8 mouse cellular contexts compared by ENCODE assay signal in genomic region chr9:70257289-70258101, GRCm38 (mm10). TPM values are rescaled to one million over a fixed set of nuclear protein-coding genes. Genes with fewer than 3 reads are reported as not detected.
DNase-seq lines count a peak whose midpoint lies in the region; ATAC-seq lines count a peak whose summit lies in the region.

No protein-coding gene starts in this region.

- no peaks in the 10 kb centered on the region for H3K9me3 ChIP-seq in midbrain, embryonic 14.5 days (ENCODE audit: control insufficient read depth, low read length)
- no peaks in the 10 kb centered on the region for H3K9me3 ChIP-seq in midbrain, embryonic 13.5 days
- no peaks in the 10 kb centered on the region for H3K9me3 ChIP-seq in neural tube, embryonic 12.5 days

- ATAC-seq in midbrain, embryonic 14.5 days (ENCODE audit: low FRiP score, low TSS enrichment) = no peak
- no peak for ATAC-seq in midbrain, embryonic 13.5 days
- peak; percentile 59 for ATAC-seq in common myeloid progenitor, adult 5-6 weeks (replicated peaks; ENCODE audit: low read depth, poor library complexity, severe bottlenecking)
- no peak; the same call in 1 of the 2 replicates for ATAC-seq in neural tube, embryonic 12.5 days (ENCODE audit: low FRiP score, low read depth)

- no peak overlapping the region for H3K4me3 ChIP-seq in midbrain, embryonic 14.5 days (replicated peaks; ENCODE audit: low read depth, low read length)
- no peak overlapping the region for H3K4me3 ChIP-seq in midbrain, embryonic 13.5 days (replicated peaks)
- H3K4me3 ChIP-seq in neural tube, embryonic 12.5 days = no peak overlapping the region

- no peak overlapping the region for H3K4me2 ChIP-seq in midbrain, embryonic 14.5 days (ENCODE audit: low read length)
- no peak overlapping the region for H3K4me2 ChIP-seq in midbrain, embryonic 13.5 days (replicated peaks)
- H3K4me2 ChIP-seq in neural tube, embryonic 12.5 days (replicated peaks) = peak overlapping the region; percentile 33

- H3K27me3 ChIP-seq in midbrain, embryonic 14.5 days (ENCODE audit: control insufficient read depth, insufficient read depth, low read length) = no peaks in the 10 kb centered on the region
- no peaks in the 10 kb centered on the region for H3K27me3 ChIP-seq in midbrain, embryonic 13.5 days
- no peaks in the 10 kb centered on the region for H3K27me3 ChIP-seq in neural tube, embryonic 12.5 days (replicated peaks)

- H3K27ac ChIP-seq in midbrain, embryonic 14.5 days (replicated peaks; ENCODE audit: low read depth, low read length) = no peak overlapping the region
- no peak overlapping the region for H3K27ac ChIP-seq in midbrain, embryonic 13.5 days
- H3K27ac ChIP-seq in neural tube, embryonic 12.5 days = no peak overlapping the region

- DNase-seq in midbrain, embryonic 14.5 days = peak; percentile 14
- peak; percentile 71 for DNase-seq in kidney, postnatal 10 days
- DNase-seq in gastrocnemius, postnatal 10 days = no peak
- no peak for DNase-seq in layer of hippocampus, postnatal 36 days
- no peak for DNase-seq in left cerebral cortex, adult 9 months (ENCODE audit: low spot score in 2 of 2)

- H3K36me3 ChIP-seq in midbrain, embryonic 14.5 days (ENCODE audit: control insufficient read depth, insufficient read depth, low read length) = no peaks in the 10 kb centered on the region
- no peaks in the 10 kb centered on the region for H3K36me3 ChIP-seq in midbrain, embryonic 13.5 days
- H3K36me3 ChIP-seq in neural tube, embryonic 12.5 days = no peaks in the 10 kb centered on the region

- H3K9ac ChIP-seq in midbrain, embryonic 14.5 days (replicated peaks; ENCODE audit: low read length) = no peak overlapping the region
- H3K9ac ChIP-seq in midbrain, embryonic 13.5 days (replicated peaks) = no peak overlapping the region
- H3K9ac ChIP-seq in neural tube, embryonic 12.5 days = no peak overlapping the region

- H3K4me1 ChIP-seq in midbrain, embryonic 14.5 days (ENCODE audit: control insufficient read depth, insufficient read depth, low read length) = no peaks in the 10 kb centered on the region
- peaks cover 12% of the 10 kb centered on the region; the same call in 1 of the 2 replicates for H3K4me1 ChIP-seq in midbrain, embryonic 13.5 days (replicated peaks)
- peaks cover 19% of the 10 kb centered on the region for H3K4me1 ChIP-seq in neural tube, embryonic 12.5 days

- WGBS in midbrain, embryonic 14.5 days = 61% methylated on average over 13 of the region's 13 CpGs
- 63% methylated on average over 13 of the region's 13 CpGs for WGBS in midbrain, embryonic 13.5 days
- 42% methylated on average over 13 of the region's 13 CpGs for WGBS in neural tube, embryonic 12.5 days

RNA-seq across cellular contexts. Expression of gene Myo1e, which starts 50.3 kb away (rescaled TPM):
- polyA plus RNA-seq in midbrain, embryonic 14.5 days (2014; fragmentation: Nextera tagmentation; extraction: Ambion mirVana) = 3.8 and 6.5 TPM in 2 replicates
- polyA plus RNA-seq in midbrain, embryonic 13.5 days (2015; fragmentation: Nextera tagmentation; extraction: Ambion mirVana) = 6.0 and 6.1 TPM in 2 replicates
- total RNA-seq in common myeloid progenitor, adult 5-6 weeks (2017) = 0.53 and 1.1 TPM in 2 replicates
- polyA plus RNA-seq in neural tube, embryonic 12.5 days (2016; fragmentation: Nextera tagmentation; extraction: Ambion mirVana) = 10.9 and 11.3 TPM in 2 replicates
- total RNA-seq in gastrocnemius, postnatal 10 days (2021) = 10 to 100 TPM; 19.5 to 26.4 TPM
- 1 to 10 TPM; 8.0 to 8.1 TPM for total RNA-seq in layer of hippocampus, postnatal 36 days (2021)

Comparison
In these comparisons a context has a peak if more than half of its experiments do, and no peak if none do; other contexts are left out.
1. DNase-seq: peak in midbrain, embryonic 14.5 days (single experiment) and kidney, postnatal 10 days (single experiment); none in gastrocnemius, postnatal 10 days (single experiment), layer of hippocampus, postnatal 36 days (0 of 2) and left cerebral cortex, adult 9 months (0 of 2).